Mouse (Mus musculus): ENCODE data around the gene Tjp2.
"Not testable (repeated sequence)": the region's sequence is repeated elsewhere in the genome, so short reads cannot be mapped to it uniquely, and the experiment has no call there.

Tjp2 gene

DNA sequence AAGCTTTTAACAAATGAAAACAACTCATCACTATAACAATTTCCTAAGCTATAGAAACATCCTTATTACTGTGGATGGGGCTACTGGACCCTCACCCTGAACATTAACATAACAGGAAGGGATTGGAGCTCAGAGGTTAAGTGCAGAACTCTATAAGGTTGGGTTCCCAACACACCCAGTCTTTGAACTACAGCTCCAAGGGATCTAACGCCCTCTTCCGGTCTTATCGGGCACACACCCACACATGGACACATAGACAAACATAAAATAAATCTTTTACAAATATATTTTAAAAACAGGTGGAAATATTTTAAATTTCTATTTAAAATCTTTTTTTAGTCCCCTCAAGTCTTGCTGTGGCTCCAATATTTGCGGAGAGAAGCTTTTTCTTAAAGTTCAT lies 3.4 kb downstream of the Tjp2 start:
- DNase-seq (ENCODE audit: low spot score): no peak

- DNase-seq (ENCODE audit: low spot score): no peak
These were observed 3.9 kb downstream of the Tjp2 start for GRCm38 (mm10) chr19:24220795-24221445.

- DNase-seq (ENCODE audit: low spot score): no peak
These were observed 5.8 kb downstream of the Tjp2 start for GRCm38 (mm10) chr19:24219011-24219410.

- DNase-seq (ENCODE audit: low spot score): no peak
These were observed 6.5 kb downstream of the Tjp2 start for GRCm38 (mm10) chr19:24218291-24218690.

DNA sequence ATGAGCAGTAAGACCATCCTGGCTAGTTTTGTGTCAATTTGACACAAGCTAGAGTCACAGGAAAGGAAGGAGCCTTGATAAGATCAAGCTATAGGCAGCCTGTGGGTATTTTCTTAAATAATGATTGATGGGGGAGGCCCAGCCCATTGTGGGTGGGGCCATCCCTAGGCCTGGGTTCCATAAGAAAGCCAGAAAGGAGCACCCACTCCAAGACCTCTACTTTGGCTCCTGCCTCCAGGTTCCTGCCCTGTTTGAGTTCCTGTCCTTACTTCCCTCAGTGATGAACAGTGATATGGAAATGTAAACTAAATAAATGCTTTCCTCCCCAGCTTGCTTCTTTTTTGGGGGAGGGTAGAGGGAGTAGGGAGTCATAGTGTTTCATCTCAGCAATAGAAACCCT lies 7.0 kb downstream of the Tjp2 start:
- DNase-seq (ENCODE audit: low spot score): no peak

- DNase-seq (ENCODE audit: low spot score): no peak
These were observed 8.1 kb downstream of the Tjp2 start for GRCm38 (mm10) chr19:24216771-24217170.

GRCm38 (mm10) chr19:24214939-24215338 lies 9.9 kb downstream of the Tjp2 start:
- no peak for DNase-seq (ENCODE audit: low spot score)

- no peak for DNase-seq (ENCODE audit: low spot score)
These were observed 11.5 kb downstream of the Tjp2 start for GRCm38 (mm10) chr19:24213299-24213698.

DNA sequence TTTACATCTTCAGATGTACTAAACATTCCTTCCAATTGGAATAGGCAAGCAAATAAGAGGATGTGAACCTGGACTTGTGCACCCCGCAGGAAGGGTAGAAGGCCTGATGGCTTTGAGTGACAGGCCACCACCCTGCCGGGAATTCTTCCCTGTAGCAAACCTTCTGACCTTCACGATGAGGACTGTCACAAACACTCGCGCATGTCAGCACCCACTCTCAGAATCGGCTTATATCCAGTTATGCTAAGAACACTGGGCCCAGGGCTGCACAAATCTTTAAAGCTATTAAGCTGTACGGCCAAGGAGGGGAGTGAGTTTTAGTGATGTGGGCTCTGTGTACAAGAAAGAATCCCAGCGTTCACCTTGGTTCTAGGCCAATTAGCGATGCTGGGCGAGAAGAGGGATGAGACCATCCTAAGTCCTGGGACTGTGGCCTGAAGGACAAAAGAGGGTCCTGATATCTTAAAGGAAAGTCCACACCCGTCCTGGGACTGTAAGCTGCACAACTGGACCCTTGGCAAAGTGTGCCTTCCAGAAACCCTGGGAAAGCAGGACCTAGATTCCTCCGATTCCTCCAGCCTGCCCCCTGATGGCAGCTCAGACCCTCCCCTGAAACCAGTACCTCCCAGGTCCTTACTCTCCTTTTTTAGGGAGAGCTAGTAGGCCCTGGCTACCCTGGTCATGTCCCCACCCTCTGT lies 12.1 kb downstream of the Tjp2 start:
- no peak for DNase-seq (ENCODE audit: low spot score)

DNA sequence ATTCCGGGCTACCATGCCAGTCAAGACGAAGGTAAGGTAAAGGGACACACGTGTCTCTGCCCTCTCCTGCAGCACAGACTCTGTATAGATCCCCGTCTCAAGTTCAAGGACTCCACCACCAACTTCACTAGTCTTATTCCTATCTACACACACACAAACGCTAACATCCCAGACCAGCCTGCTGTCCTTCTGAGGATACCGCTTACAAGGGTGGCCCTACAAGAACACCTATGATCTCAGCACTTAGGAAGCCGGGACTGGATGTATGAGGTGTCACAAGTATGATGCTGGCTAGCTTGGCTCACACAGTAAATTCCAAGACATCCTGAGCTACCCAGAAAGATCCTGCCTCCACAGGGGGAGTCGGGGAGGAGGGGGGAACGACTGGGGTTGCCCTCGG lies 13.7 kb downstream of the Tjp2 start:
- no peak for DNase-seq (ENCODE audit: low spot score)

DNA sequence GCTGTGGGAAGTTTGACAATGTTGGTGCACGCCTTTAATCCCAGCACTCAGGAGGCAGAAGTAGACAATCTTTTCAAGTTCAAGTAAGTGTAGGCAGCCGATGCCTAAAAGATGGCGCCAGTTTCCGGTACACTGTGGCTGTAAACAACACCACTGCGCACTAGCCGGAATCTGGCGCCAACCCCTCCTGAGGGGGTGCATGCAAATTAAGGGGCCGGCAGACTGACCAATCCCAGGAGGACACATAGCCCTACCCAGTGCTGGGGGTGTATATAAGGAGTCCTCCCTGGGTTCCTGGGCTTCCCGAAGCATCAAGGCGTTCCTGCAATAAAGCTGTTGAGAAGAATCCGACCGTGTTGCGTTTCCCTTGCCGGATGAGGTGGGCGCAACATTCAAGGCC lies 15.3 kb downstream of the Tjp2 start:
- no peak for DNase-seq (ENCODE audit: low spot score)

DNA sequence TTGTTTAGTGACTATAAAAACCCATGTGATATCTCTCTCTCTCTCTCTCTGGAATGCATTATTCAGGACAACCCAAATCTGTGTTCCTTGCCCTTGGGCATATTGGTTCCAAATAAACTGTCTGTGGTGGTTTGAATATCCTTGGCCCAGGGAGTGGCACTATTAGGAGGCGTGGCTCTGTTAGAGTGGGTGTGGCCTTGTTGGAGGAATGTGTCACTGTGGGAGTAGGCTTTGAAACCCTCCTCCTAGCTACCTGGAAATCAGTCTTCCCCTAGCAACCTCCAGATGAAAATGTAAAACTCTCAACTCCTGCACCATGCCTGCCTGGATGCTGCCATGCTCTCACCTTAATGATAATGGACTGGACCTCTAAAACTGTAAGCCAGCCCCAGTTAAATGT lies 16.9 kb downstream of the Tjp2 start:
- no peak for DNase-seq (ENCODE audit: low spot score)

DNA sequence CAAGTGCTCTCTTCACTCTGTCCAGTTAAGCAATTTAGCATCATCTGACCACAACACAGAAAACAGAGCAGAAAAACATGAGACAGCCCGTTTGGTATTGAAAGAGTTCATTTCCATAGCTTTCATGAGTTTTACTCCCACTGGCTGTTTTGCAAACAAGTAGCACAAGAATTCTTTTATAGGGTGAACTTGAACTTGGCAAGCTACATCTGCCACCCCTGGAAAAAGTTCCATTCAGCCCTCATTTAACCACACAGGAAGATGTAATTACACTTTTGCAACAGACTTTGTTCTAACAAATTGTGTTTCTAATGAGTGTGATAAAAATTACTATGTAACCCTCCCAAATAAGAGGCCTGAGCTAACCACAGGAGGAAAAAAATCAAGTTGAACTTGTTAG lies 19.8 kb downstream of the Tjp2 start:
- DNase-seq (ENCODE audit: low spot score): no peak

DNA sequence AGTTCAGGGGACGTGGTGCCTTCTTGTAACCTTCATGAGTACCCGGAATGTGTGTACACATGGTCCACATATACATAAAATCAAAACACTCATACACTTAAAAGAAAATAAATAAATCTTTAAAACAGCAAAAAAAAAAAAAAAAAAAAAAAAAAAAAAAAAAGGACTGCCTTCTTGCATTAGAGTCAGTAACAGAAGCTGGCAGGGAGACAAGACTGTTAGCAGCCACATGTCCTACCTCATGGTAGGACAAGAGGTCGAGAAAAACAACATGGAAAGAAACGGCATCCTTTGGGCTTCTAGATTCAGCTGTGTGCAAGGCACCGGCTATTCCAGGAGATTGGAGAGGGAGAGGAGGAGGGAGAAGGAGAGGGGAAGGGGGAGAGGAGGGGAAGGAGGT lies 23.0 kb downstream of the Tjp2 start:
- DNase-seq (ENCODE audit: low spot score): no peak

DNA sequence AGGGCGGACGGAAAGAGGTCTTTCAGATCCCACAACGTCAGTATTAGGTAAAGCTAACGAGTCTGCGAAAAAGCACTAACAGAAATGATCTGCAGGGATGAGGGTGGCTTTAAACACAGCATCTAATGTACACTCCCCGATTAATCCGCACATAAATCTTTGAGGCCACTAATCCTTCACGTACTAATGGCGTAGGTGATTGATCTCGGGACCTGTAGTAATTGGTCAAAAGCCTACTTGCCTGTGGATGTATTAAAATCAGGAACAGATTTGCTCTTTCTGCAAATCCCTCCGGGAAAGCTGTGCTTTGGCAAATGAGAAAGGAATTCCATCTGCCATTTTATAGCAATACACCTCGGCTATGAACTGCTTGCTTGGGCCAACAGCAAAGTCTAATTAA lies 24.3 kb downstream of the Tjp2 start:
- no peak for DNase-seq (ENCODE audit: low spot score)

DNA sequence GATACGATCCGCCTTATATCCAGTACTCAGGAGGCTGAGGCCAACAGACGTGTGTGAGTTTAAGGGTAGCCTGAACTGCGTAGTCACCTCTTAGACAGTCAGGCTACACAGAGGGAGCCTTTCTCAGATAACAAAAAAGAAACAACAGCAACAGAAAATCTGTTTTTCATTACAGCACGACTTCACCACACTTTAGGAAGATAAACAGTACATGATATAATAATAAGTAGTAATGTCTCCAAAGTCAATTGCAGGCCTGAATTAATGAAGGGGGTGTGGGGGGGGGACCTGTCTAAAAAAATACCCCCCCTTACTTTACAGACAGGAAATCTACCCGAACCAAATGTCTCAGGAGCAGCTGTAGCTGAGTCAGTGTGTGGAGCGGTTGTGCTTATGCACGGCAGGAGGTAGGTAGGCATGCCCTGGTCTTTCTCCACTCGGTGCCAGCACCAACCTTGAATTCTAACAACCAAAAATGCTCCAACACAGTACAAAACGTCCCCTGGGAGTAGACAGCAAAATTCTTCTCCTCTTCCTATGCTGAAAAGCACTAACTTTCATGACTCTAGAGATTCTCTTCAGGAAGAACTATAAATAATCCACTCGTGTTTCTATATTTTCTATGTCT lies 26.0 kb downstream of the Tjp2 start:
- no peak for DNase-seq (ENCODE audit: low spot score)

- DNase-seq (ENCODE audit: low spot score): no peak
These were observed 27.5 kb downstream of the Tjp2 start for GRCm38 (mm10) chr19:24197338-24197737.

DNA sequence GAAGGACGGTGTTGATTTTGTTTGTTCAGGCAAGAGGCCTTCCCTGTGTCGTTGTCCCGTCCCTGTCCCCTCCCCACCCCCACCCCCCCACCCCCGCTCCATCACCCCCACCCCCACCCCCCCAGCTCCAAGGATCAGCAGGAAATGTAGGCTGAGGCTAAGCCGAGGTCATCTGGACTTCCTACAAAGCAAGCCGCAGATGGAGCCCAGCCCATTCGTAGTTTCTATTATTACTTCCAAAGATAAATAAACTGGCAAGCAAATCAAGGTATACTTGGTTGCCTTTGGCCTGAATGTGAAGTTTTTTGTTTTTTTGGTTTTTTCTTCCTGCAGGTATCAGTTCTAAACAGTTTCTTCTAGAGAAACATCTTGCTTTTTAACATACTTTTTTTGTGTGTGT lies 29.6 kb downstream of the Tjp2 start:
- DNase-seq (ENCODE audit: low spot score): no peak

- no peak for DNase-seq (ENCODE audit: low spot score)
These were observed 30.6 kb downstream of the Tjp2 start for GRCm38 (mm10) chr19:24194216-24194615.

DNA sequence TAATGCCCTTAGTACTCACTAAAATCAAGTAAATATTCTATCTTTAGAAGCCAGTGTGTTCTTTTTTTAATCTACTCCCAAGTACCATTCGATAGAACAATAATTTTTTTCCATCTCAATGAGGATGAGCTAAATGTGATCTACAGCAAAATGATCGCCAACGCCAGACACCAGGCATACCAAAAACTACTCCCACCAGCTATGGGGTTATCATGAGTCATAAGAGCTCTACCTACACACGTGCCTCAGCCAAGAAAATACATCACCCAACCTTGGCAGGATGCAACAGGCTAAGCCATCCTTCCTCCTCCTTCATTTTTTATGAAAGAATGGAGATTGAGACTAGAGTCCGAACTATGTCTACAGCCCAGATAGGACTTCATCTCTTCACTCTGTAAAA lies 31.9 kb downstream of the Tjp2 start:
- DNase-seq (ENCODE audit: low spot score): no peak

DNA sequence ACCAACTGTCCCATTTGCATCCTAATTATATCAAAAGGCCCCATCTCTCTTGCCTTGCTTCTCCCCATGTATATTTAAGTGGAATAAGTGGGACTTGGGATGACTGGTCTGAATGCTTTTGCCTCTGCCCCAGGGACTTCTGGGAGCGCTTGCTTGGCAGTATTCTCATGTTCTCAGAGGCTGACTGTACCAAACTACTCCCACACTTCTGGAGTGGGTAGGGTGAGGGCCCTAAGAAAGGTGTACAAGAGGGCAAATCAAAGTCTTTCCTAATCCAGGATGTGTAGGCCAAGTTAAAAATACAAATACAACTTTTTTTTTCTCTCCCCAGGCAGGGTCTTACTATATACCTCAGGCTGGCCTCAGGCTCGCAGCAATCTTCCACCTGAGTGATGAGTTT lies 37.0 kb downstream of the Tjp2 start:
- DNase-seq (ENCODE audit: low spot score): no peak

DNA sequence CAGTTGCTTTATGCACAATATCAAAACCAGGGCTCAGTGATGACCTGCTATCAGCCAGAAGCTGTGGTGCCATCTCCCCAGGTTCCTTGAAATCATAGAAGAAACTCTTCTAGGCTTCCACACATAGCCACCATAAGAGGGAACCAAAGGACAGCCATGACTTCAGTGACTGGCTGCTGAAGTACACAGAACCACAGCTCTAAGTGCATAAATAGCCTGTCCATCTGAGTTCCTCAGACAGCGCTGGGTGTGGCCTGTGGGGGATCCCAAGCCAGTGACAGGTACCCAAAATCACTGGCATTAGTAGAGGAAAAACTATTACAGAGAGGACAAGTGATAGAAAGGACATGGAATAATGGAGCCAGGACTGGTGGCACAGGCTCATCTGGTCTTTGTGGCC lies 37.5 kb downstream of the Tjp2 start:
- not testable (repeated sequence) for DNase-seq (ENCODE audit: low spot score)

DNA sequence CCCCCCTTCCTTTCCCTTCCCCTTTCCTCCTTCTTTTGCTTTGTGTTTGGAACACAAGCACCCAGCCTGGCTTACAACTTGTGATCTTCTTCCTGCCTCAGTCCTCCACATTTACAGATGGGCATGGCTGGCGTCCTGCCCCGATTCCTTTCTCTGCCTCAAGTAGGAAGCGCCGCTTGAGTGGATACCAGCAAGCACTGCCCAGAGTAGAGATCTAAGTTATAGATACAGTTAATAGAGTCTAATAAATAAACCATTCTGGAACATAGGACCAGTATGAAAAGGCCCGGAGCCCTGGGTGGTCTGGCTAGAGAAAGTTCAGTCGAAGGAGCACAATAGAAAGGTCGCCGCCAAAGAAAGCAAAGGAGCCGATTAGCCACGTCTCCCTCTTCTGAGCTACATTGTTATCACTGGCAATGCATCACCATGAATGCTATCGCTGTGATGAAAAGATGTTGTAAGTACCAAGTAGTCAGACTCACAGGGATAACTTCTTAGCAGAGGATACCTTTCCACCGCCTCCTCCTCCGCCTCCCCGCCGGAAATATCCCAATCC lies 41.1 kb downstream of the Tjp2 start:
- no peak for DNase-seq (ENCODE audit: low spot score)

Measured in MN1 (cell line).